Mouse (Mus musculus) lung, embryonic 16.5 days (tissue): Measurements from ENCODE around the gene 0610037L13Rik. TPM values are rescaled to one million over a fixed set of nuclear protein-coding genes. Genes with fewer than 3 reads are reported as not detected.

ENCODE experiments used
- ATAC-seq: fragments of 200-750 bp; cut with Nextera tagmentation; 2 replicates; pipeline ENCODE4 v1.8.0; 2017; ENCODE audit warnings: low read depth, mild to moderate bottlenecking, moderate library complexity
- H3K27ac ChIP-seq: fragments of 300-500 bp; sonication (generic); 2 replicates; pipeline ENCODE4 v1.5.1; 2014; ENCODE audit warnings: mild to moderate bottlenecking, control low read depth, low read length
- H3K27me3 ChIP-seq: fragments of 300-500 bp; sonication (generic); 2 replicates; pipeline ENCODE4 v1.6.1; 2014; ENCODE audit warnings: low read depth, low read length, mixed read lengths; ENCODE audit not compliant: control insufficient read depth, insufficient read depth
- H3K36me3 ChIP-seq: fragments of 300-500 bp; sonication (generic); 2 replicates; pipeline ENCODE4 v1.6.1; 2014; ENCODE audit warnings: low read length; ENCODE audit not compliant: control insufficient read depth, insufficient read depth
- H3K4me1 ChIP-seq: fragments of 300-500 bp; sonication (generic); replicated peaks from 2 replicates; pipeline ENCODE4 v1.6.1; 2014; ENCODE audit warnings: low read length, mixed read lengths; ENCODE audit not compliant: control insufficient read depth, insufficient read depth
- H3K4me2 ChIP-seq: fragments of 300-500 bp; sonication (generic); 2 replicates; pipeline ENCODE4 v1.6.1; 2014; ENCODE audit warnings: low read depth, low read length, control low read depth
- H3K4me3 ChIP-seq: fragments of 300-500 bp; sonication (generic); 2 replicates; pipeline ENCODE4 v1.5.1; 2014; ENCODE audit warnings: mild to moderate bottlenecking, low read length, control low read depth
- H3K9ac ChIP-seq: fragments of 300-500 bp; sonication (generic); 2 replicates; pipeline ENCODE4 v1.6.1; 2014; ENCODE audit warnings: low read length, control low read depth
- H3K9me3 ChIP-seq: fragments of 300-500 bp; sonication (generic); 2 replicates; pipeline ENCODE4 v1.6.1; 2016; ENCODE audit warnings: low read length; ENCODE audit not compliant: control insufficient read depth
- WGBS: fragments of 180-500 bp; shearing (Covaris S2); extraction: QIAGEN DNeasy Blood & Tissue Kit; methylation state at CpG from one replicate; pipeline ENCODE4 v1.1.7; 2014; 5-methylcytosine and 5-hydroxymethylcytosine counted together
- polyA plus RNA-seq: library from polyadenylated mRNA; unstranded; fragments of >200 nt; fragmentation: Nextera tagmentation; extraction: Ambion mirVana; gene quantifications from 2 replicates; pipeline ENCODE4 v1.2.1, GENCODE M21; 2015

The 0610037L13Rik gene
- polyA plus RNA-seq = 117 and 121 TPM in 2 replicates

GRCm38 (mm10) chr4:107889731-107890432 lies at the start of gene 0610037L13Rik:
TSS of gene 0610037L13Rik (plus strand) at chr4:107889813.
- Histone ChIP-seq H3K27me3 (no peaks in the 10 kb centered on the region), H3K27ac (peak within 1 kb of the TSS; percentile 90), H3K4me2 (peak within 1 kb of the TSS; percentile 84), H3K9me3 (no peaks in the 10 kb centered on the region), H3K4me1 (peaks cover 12% of the 10 kb centered on the region; the same call in 1 of the 2 replicates), H3K36me3 (peaks cover 30% of the 10 kb centered on the region), H3K9ac (peak within 1 kb of the TSS; percentile 80), H3K4me3 (peak within 1 kb of the TSS; percentile 66)
- peak; percentile 97 for ATAC-seq
- under 1% methylated on average over 48 of the region's 48 CpGs for WGBS

GRCm38 (mm10) chr4:107843687-107844086 lies 45.9 kb upstream of the 0610037L13Rik start:
- H3K27me3 ChIP-seq = peaks cover 21% of the 10 kb centered on the region
- H3K27ac ChIP-seq = no peak overlapping the region
- no peak overlapping the region for H3K4me2 ChIP-seq
- no peaks in the 10 kb centered on the region for H3K36me3 ChIP-seq
- no peak for ATAC-seq
- H3K9ac ChIP-seq = no peak overlapping the region
- H3K4me1 ChIP-seq = no peaks in the 10 kb centered on the region
- H3K4me3 ChIP-seq = no peak overlapping the region
- H3K9me3 ChIP-seq = no peaks in the 10 kb centered on the region
- 80% methylated on average over 8 of the region's 8 CpGs for WGBS

GRCm38 (mm10) chr4:107844971-107845370 lies 44.6 kb upstream of the 0610037L13Rik start:
- 2% methylated on average over 10 of the region's 10 CpGs for WGBS
- H3K4me2 ChIP-seq = no peak overlapping the region
- H3K36me3 ChIP-seq = no peaks in the 10 kb centered on the region
- no peak overlapping the region for H3K4me3 ChIP-seq
- H3K4me1 ChIP-seq = no peaks in the 10 kb centered on the region
- H3K27ac ChIP-seq = no peak overlapping the region
- no peak for ATAC-seq
- H3K9me3 ChIP-seq = no peaks in the 10 kb centered on the region
- H3K27me3 ChIP-seq = peaks cover 21% of the 10 kb centered on the region
- H3K9ac ChIP-seq = no peak overlapping the region

- WGBS = 58% methylated on average over 7 of the region's 7 CpGs
- Histone ChIP-seq H3K36me3 (no peaks in the 10 kb centered on the region), H3K27ac (no peak overlapping the region), H3K9me3 (no peaks in the 10 kb centered on the region), H3K27me3 (peaks cover 21% of the 10 kb centered on the region), H3K4me2 (no peak overlapping the region), H3K9ac (no peak overlapping the region), H3K4me3 (no peak overlapping the region), H3K4me1 (no peaks in the 10 kb centered on the region)
- ATAC-seq = no peak
Observed at GRCm38 (mm10) chr4:107846795-107847194, 42.8 kb upstream of the 0610037L13Rik start.

- H3K27me3 ChIP-seq = peaks cover 21% of the 10 kb centered on the region
- H3K4me3 ChIP-seq = no peak overlapping the region
- no peak overlapping the region for H3K27ac ChIP-seq
- WGBS = 72% methylated on average over 5 of the region's 5 CpGs
- no peak overlapping the region for H3K4me2 ChIP-seq
- no peaks in the 10 kb centered on the region for H3K4me1 ChIP-seq
- H3K9ac ChIP-seq = no peak overlapping the region
- no peaks in the 10 kb centered on the region for H3K36me3 ChIP-seq
- no peaks in the 10 kb centered on the region for H3K9me3 ChIP-seq
- ATAC-seq = no peak
Observed at GRCm38 (mm10) chr4:107848546-107848945, 41.1 kb upstream of the 0610037L13Rik start.

- 68% methylated on average over 9 of the region's 9 CpGs for WGBS
- H3K9me3 ChIP-seq = no peaks in the 10 kb centered on the region
- H3K4me3 ChIP-seq = no peak overlapping the region
- no peak overlapping the region for H3K9ac ChIP-seq
- no peak overlapping the region for H3K27ac ChIP-seq
- no peak for ATAC-seq
- H3K4me2 ChIP-seq = no peak overlapping the region
- no peaks in the 10 kb centered on the region for H3K36me3 ChIP-seq
- H3K4me1 ChIP-seq = no peaks in the 10 kb centered on the region
- peaks cover 21% of the 10 kb centered on the region for H3K27me3 ChIP-seq
Observed at GRCm38 (mm10) chr4:107849621-107850020, 40.0 kb upstream of the 0610037L13Rik start.

GRCm38 (mm10) chr4:107850091-107850490 lies 39.5 kb upstream of the 0610037L13Rik start:
- Histone ChIP-seq H3K36me3 (no peaks in the 10 kb centered on the region), H3K27ac (no peak overlapping the region), H3K9me3 (no peaks in the 10 kb centered on the region), H3K9ac (no peak overlapping the region), H3K27me3 (peaks cover 20% of the 10 kb centered on the region), H3K4me1 (no peaks in the 10 kb centered on the region), H3K4me2 (no peak overlapping the region), H3K4me3 (no peak overlapping the region)
- 87% methylated on average over 8 of the region's 8 CpGs for WGBS
- ATAC-seq = no peak

- Histone ChIP-seq H3K4me1 (no peaks in the 10 kb centered on the region), H3K27ac (no peak overlapping the region), H3K9ac (no peak overlapping the region), H3K9me3 (no peaks in the 10 kb centered on the region), H3K36me3 (no peaks in the 10 kb centered on the region), H3K27me3 (no peaks in the 10 kb centered on the region), H3K4me2 (no peak overlapping the region), H3K4me3 (no peak overlapping the region)
- ATAC-seq = no peak
- WGBS = 87% methylated on average over 8 of the region's 8 CpGs
Observed at GRCm38 (mm10) chr4:107853333-107853732, 36.3 kb upstream of the 0610037L13Rik start.

GRCm38 (mm10) chr4:107853836-107854235 lies 35.8 kb upstream of the 0610037L13Rik start:
- Histone ChIP-seq H3K36me3 (no peaks in the 10 kb centered on the region), H3K4me2 (no peak overlapping the region), H3K27me3 (no peaks in the 10 kb centered on the region), H3K27ac (no peak overlapping the region), H3K9me3 (no peaks in the 10 kb centered on the region), H3K4me1 (no peaks in the 10 kb centered on the region), H3K9ac (no peak overlapping the region), H3K4me3 (no peak overlapping the region)
- ATAC-seq = no peak
- WGBS = 86% methylated on average over 7 of the region's 7 CpGs
